Comparison of ENCODE assay signal across 27 mouse cellular contexts in the genomic region with DNA sequence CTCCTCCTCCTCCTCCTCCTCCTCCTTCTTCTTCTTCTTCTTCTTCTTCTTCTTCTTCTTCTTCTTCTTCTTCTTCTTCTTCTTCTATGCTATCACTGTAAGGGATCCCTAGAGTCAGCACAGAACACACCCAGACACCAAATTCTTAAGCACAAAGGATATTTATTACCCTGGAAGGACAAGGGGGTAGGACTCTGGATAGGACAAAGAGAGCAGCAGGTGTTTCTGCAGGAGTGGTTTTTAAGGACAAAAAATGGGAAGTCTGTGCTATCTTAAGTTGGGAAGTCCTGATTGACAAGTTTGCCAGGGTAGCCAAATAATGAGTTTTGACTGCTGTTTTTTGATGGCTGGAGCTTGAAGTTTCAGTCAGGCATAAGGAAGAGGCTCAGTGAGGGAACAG. TPM values are rescaled to one million over a fixed set of nuclear protein-coding genes. Genes with fewer than 3 reads are reported as not detected.
"Had no signal": no experiment of that assay in that cellular context is flagged by ENCODE, and none has a peak within 500 bp of the region (broad histone marks: within the 10 kb centered on the region; RNA-seq: fewer than 3 reads in every experiment).

No protein-coding gene starts in this region.

- H3K27ac ChIP-seq: heart, embryonic 10.5 days; hindbrain, embryonic 10.5 days; hindbrain, embryonic 12.5 days; hindbrain, embryonic 14.5 days; intestine, embryonic 15.5 days; limb, embryonic 10.5 days; limb, embryonic 12.5 days; liver, embryonic 13.5 days had no signal

- H3K27me3 ChIP-seq: heart, embryonic 12.5 days; hindbrain, embryonic 12.5 days; intestine, embryonic 15.5 days; limb, embryonic 12.5 days; liver, embryonic 13.5 days had no signal

- H3K4me3 ChIP-seq: heart, embryonic 10.5 days; heart, embryonic 12.5 days; hindbrain, embryonic 10.5 days; hindbrain, embryonic 12.5 days; intestine, embryonic 15.5 days; layer of hippocampus, adult 2 months; left cerebral cortex, adult 2 months; limb, embryonic 10.5 days; limb, embryonic 12.5 days; liver, embryonic 13.5 days had no signal

- ATAC-seq: hindbrain, embryonic 16.5 days; inflammation-experienced regulatory T-cells, adult 6 months; intestine, embryonic 15.5 days; intestine, postnatal 0 days had no signal

- H3K9me3 ChIP-seq: heart, embryonic 10.5 days; heart, embryonic 12.5 days; hindbrain, embryonic 10.5 days; hindbrain, embryonic 12.5 days; intestine, embryonic 15.5 days; limb, embryonic 10.5 days; limb, embryonic 12.5 days; liver, embryonic 13.5 days had no signal

- DNase-seq: gastrocnemius, postnatal 10 days; gastrocnemius, postnatal 25 days; heart, adult 18-20 months; heart, postnatal 10 days; heart, postnatal 4 days; kidney, adult 18-20 months; kidney, adult 8-10 months; kidney, postnatal 10 days; kidney, postnatal 25 days; kidney, postnatal 4 days; liver; liver, embryonic 13.5 days had no signal

- H3K4me2 ChIP-seq: heart, embryonic 12.5 days; hindbrain, embryonic 12.5 days; hindbrain, embryonic 14.5 days; intestine, embryonic 15.5 days; limb, embryonic 12.5 days; liver, embryonic 11.5 days; liver, embryonic 13.5 days had no signal

- H3K9ac ChIP-seq: heart, embryonic 12.5 days; hindbrain, embryonic 12.5 days; hindbrain, embryonic 14.5 days; intestine, embryonic 15.5 days; limb, embryonic 12.5 days; liver, embryonic 13.5 days had no signal

- H3K4me1 ChIP-seq: heart, embryonic 10.5 days; hindbrain, embryonic 10.5 days; hindbrain, embryonic 12.5 days; intestine, embryonic 15.5 days; limb, embryonic 10.5 days; limb, embryonic 12.5 days; liver, embryonic 13.5 days had no signal

- H3K36me3 ChIP-seq: heart, embryonic 10.5 days; heart, embryonic 12.5 days; hindbrain, embryonic 10.5 days; hindbrain, embryonic 12.5 days; intestine, embryonic 15.5 days; limb, embryonic 10.5 days; limb, embryonic 12.5 days; liver, embryonic 13.5 days had no signal

RNA-seq across cellular contexts. Expression of a gene that starts 17.9 kb away (rescaled TPM):
- total RNA-seq: granulocyte monocyte progenitor cell, adult 5-6 weeks had no signal
